Mouse (Mus musculus) central nervous system, embryonic 14 days (tissue): ENCODE measurements around the gene Wfdc15a. TPM values are rescaled to one million over a fixed set of nuclear protein-coding genes. Genes with fewer than 3 reads are reported as not detected.

Experiments used
- polyA plus RNA-seq: library from polyadenylated mRNA; depleted of rRNA; stranded (reverse); fragments of >200 nt; gene quantifications from 2 replicates; pipeline ENCODE4 v1.2.3, GENCODE M21; 2012; rRNA removed

Wfdc15a gene
- polyA plus RNA-seq: not detected in 2 replicates

DNA sequence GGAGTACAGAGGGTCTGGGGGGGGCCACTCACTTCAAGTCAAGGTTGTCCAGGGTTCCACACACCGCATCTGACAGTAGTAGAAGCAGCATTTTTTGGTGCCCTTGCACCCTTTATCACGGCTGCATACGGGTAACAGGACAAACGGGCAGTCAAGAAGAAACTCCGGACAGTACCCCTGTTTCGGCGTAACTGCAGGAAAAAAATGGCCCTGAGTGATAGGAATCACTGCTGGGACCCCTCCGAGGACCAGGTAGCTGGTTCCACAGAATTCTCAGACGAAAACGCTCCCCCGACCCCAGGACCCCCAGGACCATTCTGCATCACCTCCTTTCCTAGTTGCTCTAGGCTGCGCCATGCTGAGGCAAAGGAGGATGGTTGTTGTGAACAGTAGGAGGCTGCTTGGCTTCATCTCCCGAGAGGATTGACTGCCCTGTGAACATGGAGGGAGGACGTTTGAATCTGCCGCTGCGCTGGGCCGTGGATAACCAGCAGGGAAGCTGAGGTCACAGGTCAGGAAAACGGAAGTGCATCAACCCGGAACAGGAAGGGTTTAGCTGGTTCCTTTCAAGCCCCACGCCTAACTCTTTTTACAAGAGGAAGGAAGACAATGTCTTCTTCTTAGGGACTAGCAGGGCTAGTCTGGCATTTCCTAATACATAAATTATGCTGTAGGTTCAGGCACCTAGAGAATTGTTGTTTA lies at the start of gene Wfdc15a:
TSS of gene Wfdc15a (minus strand) at position 505 of the 702 bp plus-strand sequence.

DNA sequence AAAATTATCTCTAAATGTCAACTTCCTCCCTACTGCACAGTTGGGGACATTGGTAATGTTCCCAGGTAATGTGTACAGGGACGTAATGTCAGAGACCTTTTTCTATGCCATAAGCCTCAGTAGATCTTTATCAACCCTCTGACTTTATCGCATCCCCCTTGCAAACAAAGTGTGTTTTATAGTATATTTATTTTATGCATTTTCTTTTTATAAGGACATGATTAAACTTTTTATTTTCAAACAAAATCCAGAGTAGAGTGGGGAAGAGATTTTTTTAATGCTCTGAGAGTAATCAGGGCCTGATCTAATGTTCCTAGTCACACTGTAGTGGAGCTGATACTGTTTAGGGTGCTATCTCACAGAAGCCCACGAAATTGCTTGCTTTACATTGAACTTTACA lies 38.4 kb upstream of the Wfdc15a start, which contains the start of gene Svs2:
TSS of gene Svs2 (minus strand) at position 101 of the 400 bp plus-strand sequence.

DNA sequence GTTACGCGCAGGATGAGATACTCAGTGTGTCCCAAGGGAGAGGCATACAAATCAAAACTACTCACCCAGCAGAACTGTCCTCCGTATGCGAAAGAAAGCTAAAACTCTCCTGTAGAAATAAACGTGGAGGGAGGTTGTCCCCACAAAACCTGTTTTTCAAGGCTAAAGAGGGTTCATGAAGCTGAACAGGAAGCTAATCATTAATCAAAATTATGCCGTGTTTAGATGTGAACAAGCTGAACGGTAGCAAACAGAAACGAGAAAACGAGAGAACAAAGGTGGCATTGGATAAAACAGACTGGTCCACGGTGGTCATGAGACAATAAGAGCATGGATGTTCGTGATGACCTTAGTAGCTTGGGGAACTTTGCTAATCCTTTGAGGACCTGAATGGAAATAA lies 21.6 kb upstream of the Wfdc15a start, which contains the start of gene Wfdc15b:
TSS of gene Wfdc15b (minus strand) at position 139 of the 400 bp plus-strand sequence.

DNA sequence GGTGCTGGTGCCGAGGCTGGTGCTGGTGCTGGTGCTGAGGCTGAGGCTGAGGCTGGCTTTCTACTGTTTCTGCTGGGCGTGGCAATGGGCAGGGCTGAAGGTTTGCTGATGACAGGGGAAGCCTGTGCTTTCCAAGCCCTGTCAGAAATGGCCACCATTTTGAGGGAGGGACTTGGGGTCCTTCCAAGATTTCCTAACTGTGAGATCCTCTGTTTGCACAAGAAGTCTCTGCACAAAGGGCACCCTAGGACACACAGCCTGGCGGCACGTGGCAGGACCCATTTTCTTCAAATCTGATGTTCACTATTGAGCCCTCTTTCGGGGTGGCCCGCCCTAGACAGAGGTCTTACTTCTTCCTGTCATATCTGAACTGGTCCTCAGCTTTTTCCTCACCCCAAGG lies 9.4 kb downstream of the Wfdc15a start, which contains the start of gene Wfdc12:
TSS of gene Wfdc12 (minus strand) at position 33 of the 400 bp plus-strand sequence.

DNA sequence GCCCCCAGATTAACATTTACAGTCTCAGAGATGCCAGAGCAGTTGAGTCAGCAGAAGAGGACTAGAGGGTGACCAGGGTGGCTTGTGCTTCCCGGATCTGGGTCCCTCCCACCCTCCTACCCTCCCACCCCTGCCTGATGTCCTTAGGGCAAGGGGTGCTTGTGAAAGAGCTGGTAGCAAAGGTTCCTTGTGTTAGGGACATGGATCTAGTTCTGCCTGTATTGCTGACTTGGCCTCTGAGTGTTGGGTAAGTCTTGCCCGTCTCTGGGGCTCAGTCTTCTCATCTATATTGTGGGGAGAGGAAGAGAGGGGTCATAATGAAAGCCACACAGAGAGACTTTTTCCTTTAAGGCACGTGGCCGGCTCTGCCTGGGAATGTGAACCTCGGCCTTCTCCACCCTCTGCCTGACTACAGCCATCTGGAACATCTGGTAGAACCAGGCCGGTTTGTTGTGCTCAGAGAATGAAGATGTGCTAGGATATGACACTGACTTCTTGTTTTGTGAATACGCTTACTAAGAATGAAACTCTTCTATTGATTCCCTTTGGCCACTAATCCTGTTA lies 17.2 kb downstream of the Wfdc15a start, which contains the start of gene Wfdc5:
TSS of gene Wfdc5 (minus strand) at position 51 of the 564 bp plus-strand sequence.

DNA sequence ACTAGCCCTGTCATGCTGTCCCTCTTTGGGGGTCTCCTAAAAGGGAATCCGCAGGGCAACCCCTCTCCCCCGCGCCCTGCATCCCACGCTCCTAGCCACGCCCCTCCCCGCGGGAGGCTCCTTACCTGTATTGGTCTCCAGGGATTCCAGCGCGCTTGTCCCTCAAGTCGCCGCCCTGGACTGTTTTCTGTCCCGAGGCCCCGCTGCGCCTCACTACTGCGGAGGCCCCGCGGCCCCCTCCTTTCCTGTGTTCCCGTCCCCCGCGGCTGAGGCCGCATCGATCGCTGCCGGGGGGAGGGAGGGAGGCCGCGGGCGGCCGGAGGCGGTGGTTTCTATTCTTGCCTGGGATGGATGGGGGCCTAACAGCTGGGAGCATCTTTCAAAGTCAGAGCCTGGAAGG lies 29.0 kb downstream of the Wfdc15a start, which contains the start of gene Kcns1:
TSS of gene Kcns1 (minus strand) at position 212 of the 400 bp plus-strand sequence.

Other genes with a start within 250 kb of the Wfdc15a start
- 166 and 185 TPM in 2 replicates for gene Ywhab, start 205.2 kb downstream of the Wfdc15a start, polyA plus RNA-seq
- 3.1 and 3.9 TPM in 2 replicates for gene Pabpc1l, start 174.7 kb downstream of the Wfdc15a start, polyA plus RNA-seq
- 20.1 and 23.7 TPM in 2 replicates for gene Stk4, start 129.8 kb downstream of the Wfdc15a start, polyA plus RNA-seq
- 31.5 and 36.4 TPM in 2 replicates for gene Tomm34, start 129.0 kb downstream of the Wfdc15a start, polyA plus RNA-seq
- gene Kcns1, start 29.0 kb downstream of the Wfdc15a start, polyA plus RNA-seq: 0.68 and 1.5 TPM in 2 replicates
- not detected in 2 replicates for gene Wfdc5, start 17.4 kb downstream of the Wfdc15a start, polyA plus RNA-seq
- not detected in 2 replicates for gene Wfdc12, start 9.5 kb downstream of the Wfdc15a start, polyA plus RNA-seq
- gene Wfdc15b, start 21.5 kb upstream of the Wfdc15a start, polyA plus RNA-seq: not detected in 2 replicates
- not detected in 2 replicates for gene Svs2, start 38.3 kb upstream of the Wfdc15a start, polyA plus RNA-seq
- gene Svs3b, start 56.5 kb upstream of the Wfdc15a start, polyA plus RNA-seq: not detected in 2 replicates
- gene Svs4, start 78.3 kb upstream of the Wfdc15a start, polyA plus RNA-seq: not detected in 2 replicates
- gene Svs3a, start 89.1 kb upstream of the Wfdc15a start, polyA plus RNA-seq: not detected in 2 replicates
- gene Svs6, start 116.6 kb upstream of the Wfdc15a start, polyA plus RNA-seq: not detected in 2 replicates
- gene Svs5, start 132.6 kb upstream of the Wfdc15a start, polyA plus RNA-seq: not detected in 2 replicates
- gene Slpi, start 189.0 kb upstream of the Wfdc15a start, polyA plus RNA-seq: 0.16 and 1.3 TPM in 2 replicates
- 0.17 and 0.74 TPM in 2 replicates for gene Rbpjl, start 203.0 kb upstream of the Wfdc15a start, polyA plus RNA-seq
- gene Matn4, start 205.0 kb upstream of the Wfdc15a start, polyA plus RNA-seq: 14.9 and 118 TPM in 2 replicates
- 3.3 and 8.2 TPM in 2 replicates for gene Sdc4, start 243.8 kb upstream of the Wfdc15a start, polyA plus RNA-seq